Mouse (Mus musculus) gastrocnemius, adult 2 months (tissue): ENCODE data around the gene Med23. TPM values are rescaled to one million over a fixed set of nuclear protein-coding genes. Genes with fewer than 3 reads are reported as not detected.

Experiments used
- DNase-seq: peaks from one replicate; pipeline ENCODE4 v3.0.0; 2022
- H3K27ac ChIP-seq: fragments of 200-600 bp; 2 replicates; pipeline ENCODE4 v1.8.1; 2022; ENCODE audit warnings: mild to moderate bottlenecking
- H3K4me3 ChIP-seq: fragments of 200-600 bp; 2 replicates; pipeline ENCODE4 v1.8.1; 2022; ENCODE audit warnings: mild to moderate bottlenecking, moderate library complexity
- CTCF ChIP-seq: fragments of 200-600 bp; IDR thresholded peaks from 2 replicates; pipeline ENCODE4 v1.8.1; 2022; ENCODE audit warnings: antibody characterized with exemption, mild to moderate bottlenecking, moderate library complexity
- intact Hi-C: fragments of 180-260 bp; cut with DNase I; formaldehyde crosslinking; loops from one replicate; pipeline ENCODE4 v1.15.1; 2025
- total RNA-seq, 2 experiments: library from RNA; stranded (reverse); gene quantifications; 2 replicates each; pipeline ENCODE4 v1.2.3; 2021

Med23 gene
- total RNA-seq, 2 experiments from 2014 or later, result 9.8 to 11.7 TPM

DNA sequence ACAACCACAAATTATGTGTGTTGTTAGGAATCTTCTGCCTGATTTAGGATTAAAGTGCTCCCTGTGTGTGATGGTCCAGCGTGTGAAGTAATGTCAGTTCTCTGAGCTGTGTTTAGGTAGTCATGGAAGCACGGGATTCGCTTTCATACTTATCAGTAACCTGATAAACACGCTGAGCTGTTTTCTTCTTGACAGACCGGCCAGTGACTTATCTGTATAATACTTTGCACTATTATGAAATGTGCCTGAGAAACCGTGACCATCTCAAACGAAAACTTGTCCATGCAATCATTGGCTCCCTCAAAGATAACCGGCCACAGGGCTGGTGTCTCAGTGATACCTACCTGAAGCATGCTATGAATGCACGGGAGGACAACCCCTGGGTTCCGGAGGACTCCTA, 35.8 kb downstream of the Med23 start:
- intact Hi-C loops, result no loop called here
- no peak overlapping the region for H3K4me3 ChIP-seq
- TF ChIP-seq CTCF, result no peak
- no peak overlapping the region for H3K27ac ChIP-seq
- no peak for DNase-seq

DNA sequence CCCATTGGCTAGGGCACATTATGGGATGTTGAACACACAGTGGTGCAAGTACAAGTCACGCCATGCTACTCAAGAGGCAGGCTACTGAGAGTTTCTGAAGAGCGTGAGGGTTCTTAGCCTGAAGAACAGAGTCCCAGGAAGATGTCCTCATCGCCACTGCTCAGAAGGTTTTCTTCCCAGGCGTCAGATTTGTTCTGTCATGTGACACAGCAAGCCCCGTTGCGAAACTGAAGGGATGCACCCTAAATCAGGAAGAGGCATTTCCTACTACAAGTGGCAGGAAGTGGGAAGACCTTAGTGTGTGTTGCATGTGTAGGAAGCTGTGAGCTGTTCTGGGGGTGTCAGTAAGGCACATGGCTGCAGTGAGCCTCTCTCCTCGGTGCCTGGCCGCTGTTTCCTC, 41.4 kb downstream of the Med23 start:
- H3K4me3 ChIP-seq, result no peak overlapping the region
- intact Hi-C loops, result loop anchor here (5.0 kb wide), 1 partner anchor 39 kb away; no protein-coding TSS in a partner anchor
- DNase-seq, result no peak
- no peak overlapping the region for H3K27ac ChIP-seq
- TF ChIP-seq CTCF, result no peak

DNA sequence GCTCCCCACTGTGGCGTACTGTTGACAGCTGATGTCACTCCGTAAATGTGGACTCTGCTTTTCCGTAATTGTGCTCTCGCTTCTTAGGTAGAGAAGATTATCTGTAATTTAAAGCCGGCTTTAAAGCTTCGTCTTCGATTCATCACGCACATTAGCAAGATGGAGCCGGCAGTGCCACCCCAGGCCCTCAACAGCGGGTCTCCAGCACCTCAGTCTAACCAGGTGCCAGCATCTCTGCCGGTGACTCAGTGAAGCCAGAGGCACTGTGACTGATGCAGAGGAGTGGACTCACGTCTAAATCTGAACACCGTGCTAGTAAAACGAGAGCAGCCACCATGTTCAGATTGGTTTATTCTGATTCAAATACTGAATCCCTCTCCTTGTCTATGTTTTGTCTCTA, 42.8 kb downstream of the Med23 start:
- intact Hi-C loops, result loop anchor here (5.0 kb wide), 1 partner anchor 40 kb away; no protein-coding TSS in a partner anchor
- Histone ChIP-seq H3K27ac (no peak overlapping the region), H3K4me3 (no peak overlapping the region)
- no peak for DNase-seq
- no peak for TF ChIP-seq CTCF

DNA sequence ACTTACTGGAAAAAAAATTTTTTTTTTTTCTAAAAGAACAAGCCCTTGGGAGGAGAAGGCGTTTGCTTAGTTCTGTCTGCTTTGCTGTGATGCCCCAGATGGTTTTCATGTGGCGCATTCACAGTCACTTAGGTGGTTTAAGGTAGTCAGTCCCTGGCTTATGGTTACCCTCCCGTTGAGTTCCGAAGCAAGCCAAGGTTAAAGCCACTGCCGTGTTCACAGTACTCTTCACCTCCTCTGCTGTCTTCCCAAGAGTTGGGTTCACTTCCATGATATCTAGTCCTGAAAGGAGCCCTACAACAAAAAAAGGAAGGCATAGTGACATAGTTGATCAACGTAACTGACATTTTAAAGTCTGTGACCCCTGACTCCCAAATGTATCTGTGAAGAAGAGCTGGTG, 45.7 kb downstream of the Med23 start:
- TF ChIP-seq CTCF, result no peak
- no peak overlapping the region for H3K27ac ChIP-seq
- no peak for DNase-seq
- H3K4me3 ChIP-seq, result no peak overlapping the region
- intact Hi-C loops, result no loop called here

DNA sequence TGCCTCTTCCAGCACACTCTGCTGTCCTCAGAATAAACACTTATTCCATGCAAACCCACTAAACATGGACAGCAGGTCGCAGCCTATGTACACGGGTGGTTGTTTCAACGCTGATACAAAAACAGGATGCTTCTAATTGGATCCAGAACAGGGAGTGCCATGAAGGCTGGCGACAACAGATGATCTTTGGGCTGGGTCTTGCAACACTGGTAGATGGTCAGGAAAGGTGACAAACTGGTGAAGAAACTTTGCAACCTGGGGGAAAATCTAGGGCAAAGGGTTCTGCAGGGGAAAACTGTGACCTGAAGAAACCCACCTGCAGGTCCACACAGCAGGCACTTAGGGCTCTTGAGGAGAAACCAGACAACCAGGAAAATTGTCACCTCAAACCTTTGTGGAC, 53.2 kb downstream of the Med23 start:
- TF ChIP-seq CTCF, result no peak
- intact Hi-C loops, result no loop called here
- DNase-seq, result no peak
- Histone ChIP-seq H3K27ac (no peak overlapping the region), H3K4me3 (no peak overlapping the region)

DNA sequence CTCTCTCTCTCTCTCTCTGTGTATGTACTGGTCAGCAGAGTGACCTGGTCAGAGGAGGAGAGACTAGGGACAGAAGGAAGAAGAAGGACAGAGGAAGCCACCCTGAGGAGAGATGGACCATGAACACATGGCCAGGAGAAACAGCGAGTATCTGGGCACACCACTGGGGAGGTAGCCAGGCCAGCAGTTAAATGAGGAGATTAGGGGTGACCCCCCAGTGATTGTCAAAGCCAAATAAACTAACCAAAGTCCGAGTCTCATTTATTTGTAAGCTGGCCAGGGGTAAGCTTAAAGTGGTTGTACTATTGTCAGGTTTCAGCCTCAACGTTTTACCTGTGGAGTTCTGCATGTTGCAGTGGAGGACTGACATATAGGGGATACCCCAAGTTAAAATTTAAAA, 54.5 kb downstream of the Med23 start:
- Histone ChIP-seq H3K4me3 (no peak overlapping the region), H3K27ac (no peak overlapping the region)
- TF ChIP-seq CTCF, result no peak
- DNase-seq, result no peak
- intact Hi-C loops, result no loop called here

DNA sequence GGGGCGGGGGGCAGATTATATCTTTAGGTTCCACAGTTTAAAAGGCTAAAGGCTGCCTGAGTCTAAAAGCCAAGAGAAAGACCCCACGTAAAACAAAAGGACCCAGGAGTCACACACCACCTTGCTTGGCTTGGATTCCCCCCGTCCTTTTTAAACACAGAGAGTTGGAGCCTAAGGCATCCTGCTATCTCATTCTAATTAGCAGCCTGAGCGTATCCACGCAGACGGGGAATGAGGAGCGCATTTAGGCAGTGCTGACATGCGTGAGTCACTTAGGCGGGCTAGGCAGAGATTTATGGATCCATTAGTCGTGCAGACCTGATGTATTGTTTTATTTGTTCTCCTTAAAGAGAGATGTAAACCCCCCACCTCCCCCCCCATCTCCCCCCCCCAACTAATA, 56.6 kb downstream of the Med23 start:
- Histone ChIP-seq H3K27ac (no peak overlapping the region), H3K4me3 (no peak overlapping the region)
- no peak for TF ChIP-seq CTCF
- no peak for DNase-seq
- intact Hi-C loops, result no loop called here

DNA sequence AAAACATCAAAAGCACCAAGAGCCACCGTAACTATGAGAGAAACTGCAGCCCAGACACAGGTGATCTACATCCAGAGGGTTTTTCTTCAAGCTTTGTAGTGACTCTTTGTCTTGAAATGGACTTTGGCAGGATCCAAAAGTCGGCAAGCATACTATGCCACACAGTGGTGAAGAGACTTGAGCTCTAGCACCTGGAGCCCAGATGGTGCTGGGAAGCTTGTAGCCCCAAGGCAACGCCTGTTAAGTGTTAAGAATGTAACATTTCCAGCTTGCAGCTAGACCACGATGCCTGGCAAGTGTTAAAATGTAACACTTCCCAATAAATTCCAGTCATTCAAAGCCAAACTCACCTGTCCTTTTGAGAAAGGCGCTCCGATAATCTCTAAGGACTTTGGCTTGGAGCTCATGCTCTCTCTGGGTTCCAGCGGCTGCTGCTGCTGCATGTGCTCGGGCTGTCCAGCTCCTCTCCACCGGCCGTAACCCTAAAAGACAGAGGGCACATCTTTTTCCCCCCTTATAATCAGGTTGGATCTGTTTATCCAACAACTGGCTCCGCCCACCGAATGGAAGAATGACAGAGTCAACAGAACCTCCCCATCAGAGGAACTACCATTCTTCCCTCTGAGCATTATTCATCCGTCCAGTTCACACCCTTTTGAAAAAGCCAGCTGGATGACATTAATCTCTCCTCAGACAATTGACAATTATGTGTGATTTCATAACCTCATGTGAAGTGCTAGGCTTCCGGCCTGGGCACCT, 57.4 kb downstream of the Med23 start, which contains the start of gene Arg1:
Gene Arg1, minus strand, starts transcription at position 523 of the 759 bp plus-strand sequence.
- DNase-seq, result no peak
- peak within 1 kb of the TSS; percentile 53 for H3K4me3 ChIP-seq
- intact Hi-C loops, result no loop called here
- no peak within 1 kb of the TSS for H3K27ac ChIP-seq
- no peak for TF ChIP-seq CTCF

DNA sequence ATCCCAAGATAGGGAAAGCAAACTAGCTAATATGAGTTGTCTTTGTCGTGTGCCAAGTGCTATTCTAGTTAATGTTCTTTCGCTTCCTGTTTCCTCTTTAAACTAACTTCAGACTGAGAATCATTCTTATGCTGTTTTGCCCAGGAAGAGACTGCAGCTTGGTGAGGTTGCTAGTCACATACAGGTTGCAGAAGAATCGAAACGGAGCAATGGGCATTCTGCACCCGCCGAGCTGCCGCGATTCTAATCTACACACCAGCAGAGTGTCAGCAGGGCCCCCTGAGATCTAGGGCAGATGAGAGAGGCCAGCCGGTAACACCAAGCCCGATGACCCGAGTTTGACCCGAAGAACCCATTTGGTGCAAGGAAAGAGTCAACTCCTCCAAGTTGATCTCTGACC, 58.3 kb downstream of the Med23 start:
- no peak for DNase-seq
- Histone ChIP-seq H3K4me3 (peak overlapping the region; percentile 53), H3K27ac (no peak overlapping the region)
- intact Hi-C loops, result no loop called here
- TF ChIP-seq CTCF, result no peak

DNA sequence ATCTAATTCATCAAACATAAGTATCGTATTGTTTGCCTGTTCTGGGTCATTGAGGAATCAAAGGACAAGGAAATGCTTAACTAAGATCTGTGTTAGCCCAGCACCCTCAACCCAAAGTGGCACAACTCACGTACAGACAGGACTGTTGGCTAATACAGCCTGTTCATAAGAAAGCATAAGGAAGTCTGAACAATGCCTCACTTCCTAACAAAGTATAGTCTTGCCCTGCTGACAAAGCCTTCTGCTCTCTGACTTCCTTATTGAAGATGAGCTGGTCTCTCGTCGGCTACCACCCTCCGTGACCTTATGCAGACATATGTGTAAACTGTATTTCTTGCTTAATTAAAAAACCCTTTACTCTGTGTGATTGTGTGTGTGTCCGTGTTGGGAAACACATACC, 60.4 kb downstream of the Med23 start:
- no peak overlapping the region for H3K27ac ChIP-seq
- DNase-seq, result no peak
- intact Hi-C loops, result no loop called here
- no peak overlapping the region for H3K4me3 ChIP-seq
- no peak for TF ChIP-seq CTCF

DNA sequence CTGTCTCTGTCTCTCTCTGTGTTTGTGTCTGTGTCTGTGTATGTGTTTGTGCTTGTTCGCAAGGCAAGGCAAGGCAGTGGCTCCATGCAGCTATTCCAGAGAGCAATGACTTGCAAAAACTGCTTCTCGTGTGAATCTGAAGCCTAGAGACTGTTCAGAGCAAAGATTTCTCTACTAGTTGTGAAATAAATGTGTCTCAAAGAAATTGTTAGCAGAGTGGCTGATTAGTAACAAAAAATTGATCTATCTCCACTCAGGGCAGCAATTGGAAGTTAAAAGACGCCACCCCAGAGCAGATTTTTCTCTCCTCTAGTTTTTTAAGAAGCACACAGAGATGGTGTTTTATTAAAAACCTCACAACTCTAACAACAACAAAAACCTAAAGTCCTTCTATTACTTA, 78.1 kb downstream of the Med23 start:
- TF ChIP-seq CTCF, result no peak
- intact Hi-C loops, result no loop called here
- Histone ChIP-seq H3K27ac (no peak overlapping the region), H3K4me3 (no peak overlapping the region)
- DNase-seq, result no peak

DNA sequence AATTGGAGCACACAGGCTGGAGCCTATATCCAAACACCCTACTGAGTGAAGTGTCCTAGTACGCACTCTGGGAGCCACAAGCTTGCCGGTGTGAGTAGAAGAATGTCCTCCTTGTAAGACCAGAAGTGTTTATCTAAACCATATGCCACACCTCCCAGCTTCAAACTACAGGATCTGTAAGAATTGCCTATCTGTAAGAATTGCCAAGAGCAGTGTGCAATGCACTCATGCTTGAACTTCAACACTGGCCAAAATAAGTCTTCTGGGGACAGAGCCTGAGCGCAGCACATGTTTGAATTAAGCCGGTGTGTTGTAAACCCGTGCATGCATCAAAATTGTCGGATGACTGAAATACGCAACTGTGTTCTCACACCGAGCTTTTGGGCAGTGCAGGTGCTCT, 78.5 kb downstream of the Med23 start:
- no peak for TF ChIP-seq CTCF
- Histone ChIP-seq H3K27ac (no peak overlapping the region), H3K4me3 (no peak overlapping the region)
- no peak for DNase-seq
- intact Hi-C loops, result no loop called here

DNA sequence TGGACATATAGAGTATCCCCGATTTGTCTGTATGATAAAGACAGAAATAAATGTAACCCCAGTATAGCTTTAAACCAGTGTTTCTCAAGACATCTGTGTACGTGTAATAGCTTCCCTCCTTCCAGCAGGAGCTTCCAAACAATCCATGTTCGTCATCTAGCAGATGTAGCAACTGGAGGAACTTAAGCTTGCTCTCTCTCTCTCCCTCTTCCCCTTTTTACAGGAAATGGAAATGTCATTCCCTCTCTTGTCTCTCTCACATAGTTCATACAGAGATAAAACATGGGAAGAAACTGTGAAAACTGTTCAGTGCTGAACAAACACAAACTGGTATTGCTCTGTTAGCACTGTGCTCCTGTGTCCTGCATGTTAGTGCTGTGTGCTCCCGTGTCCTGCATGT, 80.4 kb downstream of the Med23 start:
- H3K27ac ChIP-seq, result no peak overlapping the region
- intact Hi-C loops, result no loop called here
- TF ChIP-seq CTCF, result no peak
- no peak for DNase-seq
- H3K4me3 ChIP-seq, result no peak overlapping the region

DNA sequence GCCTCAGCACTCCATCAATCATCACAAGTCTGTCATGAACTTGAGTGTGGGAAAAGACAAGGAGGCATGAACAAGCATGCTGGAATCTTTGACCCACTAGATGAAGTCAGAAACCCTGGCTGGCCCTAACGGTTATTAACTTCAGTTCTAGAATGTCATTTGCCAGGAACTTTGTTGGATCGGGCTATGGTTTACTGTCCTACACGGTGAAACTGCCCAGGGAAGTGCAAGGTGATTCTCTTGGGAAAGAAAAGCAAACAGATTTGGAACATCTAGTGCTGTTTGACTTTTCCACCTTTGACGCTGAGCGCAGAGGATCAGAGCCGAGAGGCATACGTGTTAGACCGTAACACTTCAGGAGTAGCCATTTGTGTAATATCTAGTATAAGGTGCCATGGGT, 81.8 kb downstream of the Med23 start:
- H3K4me3 ChIP-seq, result no peak overlapping the region
- no peak for DNase-seq
- intact Hi-C loops, result no loop called here
- no peak overlapping the region for H3K27ac ChIP-seq
- no peak for TF ChIP-seq CTCF
